Mouse (Mus musculus): Measurements from ENCODE around the gene Gucy2d. TPM values are rescaled to one million over a fixed set of nuclear protein-coding genes. Genes with fewer than 3 reads are reported as not detected.

Gene Gucy2d
- total and polyA plus RNA-seq, 2 experiments from 2014 or later: 0.20 TPM; not detected in 1

- H3K27me3 ChIP-seq (ENCODE audit: insufficient read depth, low read length): no peaks in the 10 kb centered on the region
- no peak overlapping the region for H3K27ac ChIP-seq
- WGBS: 89% methylated on average over 5 of the region's 5 CpGs
- H3K36me3 ChIP-seq (ENCODE audit: insufficient read depth, low read length): no peaks in the 10 kb centered on the region
- TF ChIP-seq CTCF (IDR thresholded peaks at IDR 0.05; ENCODE audit: low read depth): no peak
- H3K4me1 ChIP-seq (ENCODE audit: insufficient read depth, low read length): peaks cover 10% of the 10 kb centered on the region; the same call in 1 of the 2 replicates
- DNase-seq (ENCODE audit: low spot score): no peak
- no peak for ATAC-seq
- H3K4me3 ChIP-seq (ENCODE audit: low read length): no peak overlapping the region
- H3K4me2 ChIP-seq (ENCODE audit: low read depth, low read length): no peak overlapping the region
- H3K9me3 ChIP-seq (ENCODE audit: low read length): no peaks in the 10 kb centered on the region
- no peak overlapping the region for H3K9ac ChIP-seq (replicated peaks; ENCODE audit: low read length)
Observed at GRCm38 (mm10) chr7:98407615-98408014, 32.6 kb upstream of the Gucy2d start.

- no peaks in the 10 kb centered on the region for H3K27me3 ChIP-seq (ENCODE audit: insufficient read depth, low read length)
- no peak overlapping the region for H3K4me3 ChIP-seq (ENCODE audit: low read length)
- H3K27ac ChIP-seq: no peak overlapping the region
- no peak for ATAC-seq
- no peak for TF ChIP-seq CTCF (IDR thresholded peaks at IDR 0.05; ENCODE audit: low read depth)
- H3K9ac ChIP-seq (replicated peaks; ENCODE audit: low read length): no peak overlapping the region
- H3K4me2 ChIP-seq (ENCODE audit: low read depth, low read length): no peak overlapping the region
- DNase-seq (ENCODE audit: low spot score): no peak
- H3K36me3 ChIP-seq (ENCODE audit: insufficient read depth, low read length): no peaks in the 10 kb centered on the region
- H3K9me3 ChIP-seq (ENCODE audit: low read length): no peaks in the 10 kb centered on the region
- 88% methylated on average over 4 of the region's 4 CpGs for WGBS
- H3K4me1 ChIP-seq (ENCODE audit: insufficient read depth, low read length): 0 out of 2 replicates have a peak, but pooled peaks cover under 1% of the 10 kb centered on the region
Observed at GRCm38 (mm10) chr7:98413115-98413514, 27.1 kb upstream of the Gucy2d start.

GRCm38 (mm10) chr7:98415550-98415949, 24.7 kb upstream of the Gucy2d start:
- H3K27ac ChIP-seq: no peak overlapping the region
- no peak overlapping the region for H3K9ac ChIP-seq (replicated peaks; ENCODE audit: low read length)
- no peaks in the 10 kb centered on the region for H3K36me3 ChIP-seq (ENCODE audit: insufficient read depth, low read length)
- ATAC-seq (no peak), DNase-seq (ENCODE audit: low spot score) (no peak)
- no peak for TF ChIP-seq CTCF (IDR thresholded peaks at IDR 0.05; ENCODE audit: low read depth)
- H3K4me3 ChIP-seq (ENCODE audit: low read length): no peak overlapping the region
- 0 out of 2 replicates have a peak, but pooled peaks cover 5% of the 10 kb centered on the region for H3K4me1 ChIP-seq (ENCODE audit: insufficient read depth, low read length)
- WGBS: 74% methylated on average over 3 of the region's 3 CpGs
- H3K27me3 ChIP-seq (ENCODE audit: insufficient read depth, low read length): no peaks in the 10 kb centered on the region
- no peaks in the 10 kb centered on the region for H3K9me3 ChIP-seq (ENCODE audit: low read length)
- no peak overlapping the region for H3K4me2 ChIP-seq (ENCODE audit: low read depth, low read length)

- Histone ChIP-seq H3K27me3 (ENCODE audit: insufficient read depth, low read length) (no peaks in the 10 kb centered on the region), H3K27ac (no peak overlapping the region), H3K4me2 (ENCODE audit: low read depth, low read length) (no peak overlapping the region), H3K9ac (replicated peaks; ENCODE audit: low read length) (no peak overlapping the region), H3K36me3 (ENCODE audit: insufficient read depth, low read length) (no peaks in the 10 kb centered on the region), H3K4me3 (ENCODE audit: low read length) (no peak overlapping the region), H3K4me1 (ENCODE audit: insufficient read depth, low read length) (0 out of 2 replicates have a peak, but pooled peaks cover 5% of the 10 kb centered on the region), H3K9me3 (ENCODE audit: low read length) (no peaks in the 10 kb centered on the region)
- 66% methylated on average over 4 of the region's 4 CpGs for WGBS
- ATAC-seq: no peak
- no peak for TF ChIP-seq CTCF (IDR thresholded peaks at IDR 0.05; ENCODE audit: low read depth)
- DNase-seq (ENCODE audit: low spot score): no peak
Observed at GRCm38 (mm10) chr7:98416020-98416419, 24.2 kb upstream of the Gucy2d start.

GRCm38 (mm10) chr7:98418031-98418805, 22.0 kb upstream of the Gucy2d start:
- Histone ChIP-seq H3K9me3 (ENCODE audit: low read length) (no peaks in the 10 kb centered on the region), H3K27me3 (ENCODE audit: insufficient read depth, low read length) (no peaks in the 10 kb centered on the region), H3K4me2 (ENCODE audit: low read depth, low read length) (no peak overlapping the region), H3K36me3 (ENCODE audit: insufficient read depth, low read length) (no peaks in the 10 kb centered on the region), H3K27ac (no peak overlapping the region), H3K9ac (replicated peaks; ENCODE audit: low read length) (no peak overlapping the region), H3K4me1 (ENCODE audit: insufficient read depth, low read length) (0 out of 2 replicates have a peak, but pooled peaks cover 5% of the 10 kb centered on the region), H3K4me3 (ENCODE audit: low read length) (no peak overlapping the region)
- ATAC-seq (no peak), DNase-seq (ENCODE audit: low spot score) (no peak)
- WGBS: 61% methylated on average over 17 of the region's 17 CpGs
- no peak for TF ChIP-seq CTCF (IDR thresholded peaks at IDR 0.05; ENCODE audit: low read depth)

- Histone ChIP-seq H3K4me1 (ENCODE audit: insufficient read depth, low read length) (0 out of 2 replicates have a peak, but pooled peaks cover 5% of the 10 kb centered on the region), H3K36me3 (ENCODE audit: insufficient read depth, low read length) (no peaks in the 10 kb centered on the region), H3K27me3 (ENCODE audit: insufficient read depth, low read length) (no peaks in the 10 kb centered on the region), H3K4me3 (ENCODE audit: low read length) (no peak overlapping the region), H3K4me2 (ENCODE audit: low read depth, low read length) (no peak overlapping the region), H3K27ac (no peak overlapping the region), H3K9me3 (ENCODE audit: low read length) (no peaks in the 10 kb centered on the region), H3K9ac (replicated peaks; ENCODE audit: low read length) (no peak overlapping the region)
- TF ChIP-seq CTCF (IDR thresholded peaks at IDR 0.05; ENCODE audit: low read depth): no peak
- 23% methylated on average over 5 of the region's 5 CpGs for WGBS
- ATAC-seq (no peak), DNase-seq (ENCODE audit: low spot score) (peak; percentile 63)
Observed at GRCm38 (mm10) chr7:98419366-98419765, 20.9 kb upstream of the Gucy2d start.

- WGBS: 70% methylated on average over 11 of the region's 11 CpGs
- no peak for DNase-seq (ENCODE audit: low spot score)
- no peak for ATAC-seq
- Histone ChIP-seq H3K9me3 (ENCODE audit: low read length) (no peaks in the 10 kb centered on the region), H3K9ac (replicated peaks; ENCODE audit: low read length) (no peak overlapping the region), H3K27me3 (ENCODE audit: insufficient read depth, low read length) (no peaks in the 10 kb centered on the region), H3K36me3 (ENCODE audit: insufficient read depth, low read length) (no peaks in the 10 kb centered on the region), H3K4me2 (ENCODE audit: low read depth, low read length) (no peak overlapping the region), H3K4me1 (ENCODE audit: insufficient read depth, low read length) (0 out of 2 replicates have a peak, but pooled peaks cover under 1% of the 10 kb centered on the region), H3K27ac (no peak overlapping the region; the same call in 1 of the 2 replicates), H3K4me3 (ENCODE audit: low read length) (no peak overlapping the region)
- TF ChIP-seq CTCF (IDR thresholded peaks at IDR 0.05; ENCODE audit: low read depth): no peak
Observed at GRCm38 (mm10) chr7:98423546-98423945, 16.7 kb upstream of the Gucy2d start.

Data from hindbrain, postnatal 0 days (tissue).